Mouse (Mus musculus) B cell, adult 2 months (primary cell): ENCODE results near the gene Stxbp4.

Experiments used
- DNase-seq, 2 experiments: peaks; one replicate each; pipeline ENCODE4 v3.0.0; 2022

Gene Stxbp4

DNA sequence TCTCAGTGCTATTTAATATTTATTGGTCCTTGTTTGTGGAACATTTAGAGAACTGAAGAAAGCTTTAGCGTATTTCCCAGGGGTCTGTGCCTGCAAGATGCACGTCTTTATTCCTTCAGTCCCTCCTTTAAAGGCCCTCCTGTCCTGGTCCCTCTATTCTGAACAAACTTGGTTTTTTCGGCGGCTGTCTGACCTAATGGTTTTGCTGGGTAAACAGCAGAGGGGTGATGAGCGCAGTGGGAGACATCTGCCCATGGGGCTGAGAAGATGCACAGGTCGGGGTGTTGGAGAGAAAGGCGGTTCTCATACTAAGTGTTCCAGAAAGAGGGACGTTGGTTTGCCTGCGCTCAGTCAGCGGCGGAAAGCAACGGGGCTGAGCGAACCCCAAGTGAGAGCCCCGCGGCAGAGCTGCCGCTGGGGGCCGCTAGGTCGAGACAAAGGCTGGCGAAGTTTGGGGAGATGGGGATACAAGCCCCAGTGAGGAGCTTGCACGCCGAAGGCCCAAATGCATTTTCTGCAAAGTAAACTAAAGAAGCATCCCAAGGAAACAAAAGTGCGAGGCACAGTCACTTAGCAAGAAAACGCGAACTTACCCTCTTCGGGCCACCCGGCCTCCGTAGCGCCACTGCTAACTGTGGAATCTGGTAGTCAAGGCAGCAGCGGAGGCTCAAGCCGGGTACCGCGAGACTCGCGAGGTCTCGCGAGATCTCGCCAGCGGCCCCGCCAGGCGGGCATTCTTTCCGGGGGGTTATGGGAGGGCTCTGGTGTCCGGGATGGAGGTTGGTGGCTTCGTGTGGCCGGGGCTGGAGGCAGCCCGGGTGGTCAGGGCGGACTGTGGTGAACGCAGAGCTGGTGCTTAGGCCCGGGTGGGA is at the start of gene Stxbp4, which contains the start of gene Cox11:
Gene Stxbp4 (minus strand): TSS at position 645 of the 872 bp plus-strand sequence.
Gene Cox11 (plus strand): TSS at position 734 of the 872 bp plus-strand sequence.
- DNase-seq: peak; percentile 91 to 93

DNA sequence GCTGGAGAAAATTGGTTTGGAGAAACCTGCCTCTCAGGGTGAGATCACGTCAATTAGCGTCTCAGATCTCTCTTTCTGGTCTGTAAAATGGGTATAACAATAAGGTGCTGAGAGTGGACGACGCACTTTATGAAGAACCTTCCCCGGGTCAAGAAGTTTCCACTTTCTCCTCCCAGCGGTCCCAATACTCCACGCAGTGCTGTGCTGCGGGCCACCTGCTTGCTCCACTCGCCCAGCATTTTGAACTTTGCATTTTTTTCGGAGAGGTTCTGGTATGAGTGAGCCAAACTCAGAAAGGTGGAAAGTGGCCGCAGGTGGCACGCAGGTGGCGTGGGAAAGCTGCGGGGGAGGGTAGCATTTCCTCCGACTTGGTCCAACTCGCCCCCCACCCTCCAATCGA is 49.2 kb upstream of the Stxbp4 start:
- no peak for DNase-seq

DNA sequence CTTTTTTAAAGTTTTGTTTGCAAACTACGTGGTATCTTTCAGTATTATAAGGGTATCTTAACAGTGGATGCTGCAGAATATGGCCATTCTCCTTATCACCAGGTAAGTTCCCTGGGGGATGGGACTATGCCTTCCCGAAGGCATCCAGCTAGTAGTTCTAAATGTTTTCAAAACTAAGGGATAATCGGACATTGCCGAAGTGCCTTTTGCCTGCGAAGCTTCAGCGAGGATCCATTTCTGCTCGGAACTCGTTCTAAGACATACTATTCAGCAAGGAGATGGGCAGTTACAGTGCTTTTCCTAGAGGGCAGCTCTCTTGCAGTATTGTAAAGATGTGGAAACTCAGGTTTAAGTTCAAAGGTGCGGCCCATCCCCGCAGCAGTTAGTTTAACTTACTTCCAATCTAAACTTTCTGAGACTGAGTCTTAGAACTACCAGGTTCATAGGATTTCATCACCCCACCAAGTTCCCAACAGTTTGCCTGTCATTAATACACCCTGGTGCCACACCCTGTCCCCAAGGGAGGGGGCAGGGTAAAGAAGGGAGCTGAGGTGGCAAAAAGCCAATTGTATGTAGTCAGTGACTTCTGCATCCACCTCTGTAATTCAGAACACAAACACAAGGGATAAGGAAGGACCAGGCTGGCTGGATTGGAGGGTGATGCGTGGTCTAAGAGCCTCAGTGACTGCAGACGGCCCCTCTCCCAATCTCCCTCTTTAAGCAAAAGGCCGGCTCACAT is 48.6 kb upstream of the Stxbp4 start:
- no peak for DNase-seq

DNA sequence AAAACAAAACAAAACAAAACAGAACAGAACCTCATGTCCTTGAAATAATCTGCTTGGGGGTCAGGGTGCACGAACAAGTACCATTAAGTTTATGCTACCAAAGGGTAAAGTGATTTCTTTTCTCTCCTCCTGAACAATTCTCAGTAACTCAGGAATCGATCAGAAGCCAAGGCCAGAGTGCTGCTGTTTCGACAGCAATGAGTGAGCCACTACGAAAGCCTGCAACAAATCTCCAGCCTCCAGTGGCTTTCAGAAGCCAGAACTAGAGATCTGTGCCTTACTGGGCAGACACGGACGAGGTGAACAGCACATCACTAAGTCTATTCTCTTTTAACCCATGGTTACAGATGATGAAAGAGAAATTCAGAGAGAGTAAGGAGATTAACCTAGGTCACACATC is 47.3 kb upstream of the Stxbp4 start:
- DNase-seq: no peak

DNA sequence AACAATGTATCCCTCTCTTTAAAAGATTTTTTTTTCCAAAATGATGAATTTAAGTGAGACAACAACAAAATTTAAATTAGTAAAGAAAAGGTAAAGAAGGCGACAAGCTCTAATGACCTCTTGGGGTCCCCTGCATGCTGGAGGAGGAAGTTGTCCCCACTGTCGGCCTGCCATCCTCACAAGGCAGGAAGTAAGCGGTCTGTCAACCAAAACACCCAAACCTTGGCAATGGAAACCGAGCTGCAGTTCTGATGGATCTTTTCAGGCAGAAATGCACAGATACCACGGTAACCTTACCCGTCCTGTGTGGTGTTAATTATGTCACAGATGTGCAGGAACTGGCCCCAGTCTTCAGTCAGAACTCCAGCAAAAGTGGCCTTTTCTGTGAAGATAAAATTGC is 46.9 kb upstream of the Stxbp4 start:
- DNase-seq: no peak

DNA sequence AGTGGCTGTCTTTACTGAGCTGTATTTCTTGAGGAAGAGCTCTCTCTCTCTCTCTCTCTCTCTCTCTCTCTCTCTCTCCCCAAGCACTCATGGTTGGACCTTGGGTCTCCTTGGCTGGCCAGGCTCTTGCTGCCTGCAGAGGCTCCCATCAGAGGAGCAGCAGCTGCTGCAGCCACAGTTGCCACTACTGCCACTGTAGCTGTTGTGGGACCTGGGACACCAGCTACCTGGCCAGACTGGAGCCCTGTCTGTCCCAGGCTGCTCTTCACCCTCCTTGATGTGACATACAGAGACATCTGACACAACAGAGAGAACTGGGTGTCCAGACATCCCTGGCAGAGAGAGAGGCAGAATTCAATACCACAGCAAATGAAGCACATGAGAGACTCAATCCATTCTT is 43.3 kb upstream of the Stxbp4 start:
- DNase-seq: no peak

DNA sequence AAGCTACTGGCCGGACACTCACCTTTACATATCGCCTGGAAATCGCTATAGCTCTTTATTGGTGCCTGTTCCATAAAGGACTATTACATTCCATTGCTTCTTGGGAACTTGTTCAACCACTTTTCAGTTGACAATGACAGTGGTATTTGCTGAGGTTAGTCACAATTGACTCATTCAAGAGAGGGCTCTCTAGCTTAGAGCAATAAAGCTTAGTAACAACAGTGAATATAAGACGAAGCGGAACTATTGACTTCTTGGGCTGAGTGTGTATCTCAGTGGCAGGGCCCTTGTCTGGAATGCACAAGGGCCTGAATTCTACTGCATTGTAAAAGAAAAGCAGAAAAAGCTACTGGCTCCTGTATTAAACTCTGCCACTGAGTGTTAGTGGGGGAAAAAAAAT is 40.7 kb upstream of the Stxbp4 start:
- DNase-seq: no peak

DNA sequence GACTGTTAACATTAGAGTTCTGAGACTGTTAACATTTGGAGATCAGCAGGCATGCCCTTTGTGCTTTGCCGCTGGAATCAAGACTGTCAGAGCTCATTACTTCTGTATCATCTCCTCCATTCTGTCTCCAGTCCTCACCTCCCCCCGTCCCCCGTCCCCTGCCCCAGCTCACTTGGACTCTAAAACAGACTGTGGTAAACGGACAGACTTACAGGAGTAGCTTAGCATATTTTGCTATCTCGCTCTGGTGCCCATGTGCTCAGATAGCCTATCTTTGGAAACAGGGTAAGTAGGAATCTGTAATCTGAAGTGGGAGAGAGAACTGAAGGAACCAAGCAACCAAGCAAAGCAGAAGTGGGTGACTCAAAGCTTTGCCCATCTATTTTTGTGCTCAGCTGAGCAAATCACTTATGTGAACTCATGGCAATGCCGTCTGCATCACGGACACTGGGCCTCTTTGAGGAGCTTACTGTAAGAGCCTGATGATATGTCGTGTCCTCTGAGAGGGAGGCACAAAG is 39.9 kb upstream of the Stxbp4 start:
- DNase-seq: no peak

DNA sequence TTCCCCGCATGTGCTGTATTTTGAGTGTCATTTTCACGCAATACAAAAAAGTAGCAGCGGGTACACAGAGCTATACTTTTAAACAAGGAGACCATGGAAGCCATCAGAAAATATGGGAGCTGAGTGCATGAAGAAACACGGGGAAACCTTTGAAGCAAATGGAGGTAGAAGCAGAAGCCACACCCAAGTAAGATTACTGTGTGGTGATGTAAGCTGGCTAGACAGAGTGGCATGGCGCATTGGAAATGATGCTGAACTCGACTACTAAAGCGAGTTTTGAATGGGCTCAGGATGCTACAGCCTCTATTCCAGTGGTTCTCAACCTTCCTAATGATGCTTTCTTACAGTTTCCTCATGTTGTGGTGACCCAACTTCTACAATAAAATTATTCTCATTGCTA is 39.1 kb upstream of the Stxbp4 start:
- DNase-seq: no peak

DNA sequence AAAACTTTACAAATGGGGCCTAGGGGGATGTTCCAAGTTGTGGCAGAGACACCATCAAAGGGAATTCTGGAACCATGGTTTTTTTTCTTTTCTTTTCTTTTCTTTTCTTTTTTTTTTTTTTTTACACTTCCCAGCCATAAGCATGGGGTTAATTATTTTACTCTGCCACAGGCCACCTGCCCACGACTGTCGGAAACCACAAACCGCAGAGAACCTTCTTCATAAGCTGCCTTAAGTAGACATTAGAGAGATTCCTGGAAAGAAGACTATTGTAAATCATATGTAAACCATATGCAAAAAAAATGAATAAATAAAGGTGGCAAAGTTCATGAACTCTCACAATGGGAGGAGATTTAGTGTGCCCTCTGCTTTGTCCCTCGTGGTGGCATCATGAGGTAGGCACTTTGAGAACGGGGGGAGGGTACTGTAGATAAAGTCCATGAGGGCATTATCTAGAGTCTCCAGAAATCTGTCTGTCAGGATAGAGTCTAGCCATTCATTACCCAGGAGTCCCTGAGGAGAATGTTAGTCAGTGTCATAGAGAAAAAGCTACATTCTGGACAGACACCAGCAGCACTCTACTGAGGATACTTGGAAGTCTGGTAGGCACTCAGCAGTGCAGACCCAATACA is 37.7 kb upstream of the Stxbp4 start:
- no peak for DNase-seq

DNA sequence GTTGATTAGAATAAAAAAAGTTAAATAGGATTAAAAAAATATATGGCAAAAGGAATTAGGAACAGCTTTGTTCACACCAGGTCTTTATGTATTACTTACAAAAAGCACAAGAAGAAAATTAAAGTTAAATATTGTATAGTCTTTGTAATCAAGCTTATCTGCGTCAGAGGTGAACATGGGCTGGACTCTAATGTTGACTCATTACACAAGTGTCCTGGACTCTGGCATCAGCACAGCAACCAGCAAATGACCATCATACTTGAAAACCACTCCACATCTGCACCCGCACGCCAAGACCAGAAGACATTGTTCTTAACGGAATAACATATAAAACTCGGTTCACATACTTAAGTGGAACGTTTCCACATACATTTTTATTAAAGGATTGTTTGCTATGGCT is 29.4 kb upstream of the Stxbp4 start:
- no peak for DNase-seq

DNA sequence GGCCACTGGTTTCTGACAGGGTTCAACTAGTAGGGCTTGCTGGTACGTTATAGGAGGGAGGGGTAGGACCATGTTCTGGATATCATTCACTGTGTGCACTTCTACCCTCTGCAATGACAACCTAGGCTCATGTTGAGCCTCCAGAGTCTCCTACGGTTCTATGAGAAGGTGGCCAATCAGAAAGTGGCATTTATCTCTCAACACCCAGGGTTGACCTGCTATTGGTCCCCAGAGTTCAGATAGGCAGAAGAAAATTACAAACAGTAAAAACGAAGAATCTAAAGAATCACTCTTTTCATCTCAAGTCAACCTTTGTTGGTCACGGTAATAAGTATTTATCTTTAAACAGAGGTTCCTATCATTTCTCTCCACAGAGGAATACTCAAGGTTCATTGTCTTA is 29.0 kb upstream of the Stxbp4 start:
- DNase-seq: no peak

DNA sequence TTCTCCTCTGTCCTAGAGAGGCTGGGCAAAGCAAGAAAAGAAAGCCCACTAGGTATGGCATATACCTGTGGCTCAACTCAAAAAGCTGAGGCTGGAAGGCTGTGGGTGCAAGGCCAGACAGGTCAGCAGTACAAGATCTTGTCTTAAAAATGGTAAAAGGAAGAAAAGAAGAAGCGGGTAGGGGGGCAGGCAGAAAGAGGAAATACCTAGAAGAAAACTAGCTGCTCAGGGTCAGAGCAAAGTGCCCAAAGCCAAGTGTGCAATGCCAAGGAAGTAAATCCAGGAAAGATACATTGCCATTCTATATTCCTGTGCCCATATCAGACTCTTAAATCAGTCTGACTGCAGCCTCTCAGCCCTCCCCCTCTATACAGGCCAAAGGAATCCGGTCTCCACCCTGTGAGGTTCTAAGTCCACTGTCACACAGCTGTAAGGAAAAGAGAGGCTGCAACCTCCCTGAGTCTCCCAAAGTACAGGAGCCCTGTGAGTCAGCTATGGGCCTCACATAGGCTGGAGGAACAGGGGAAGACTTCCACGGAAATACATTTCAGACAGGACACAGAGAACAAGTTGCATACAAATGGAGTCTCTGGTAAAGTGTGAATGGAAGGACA is 28.4 kb upstream of the Stxbp4 start:
- DNase-seq: no peak

DNA sequence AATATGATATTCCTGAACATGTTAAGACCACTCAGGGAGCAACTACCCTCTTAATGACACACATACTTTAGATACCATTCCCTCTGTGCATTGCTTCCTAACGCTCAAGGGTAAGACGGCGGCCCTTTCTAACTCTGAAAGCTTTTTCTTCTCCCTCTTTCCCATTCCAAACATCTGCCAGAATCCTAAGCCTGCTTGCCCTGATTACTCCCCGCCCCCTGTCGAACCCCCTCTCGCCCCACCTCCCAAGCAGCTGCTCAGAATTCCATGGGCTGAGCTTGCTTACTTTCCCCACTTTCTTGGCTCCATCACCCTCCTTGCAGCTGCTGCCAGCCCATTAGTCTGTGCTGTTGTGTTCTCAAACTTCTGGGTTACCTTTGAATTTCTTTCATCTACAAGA is 27.3 kb upstream of the Stxbp4 start:
- DNase-seq: no peak

DNA sequence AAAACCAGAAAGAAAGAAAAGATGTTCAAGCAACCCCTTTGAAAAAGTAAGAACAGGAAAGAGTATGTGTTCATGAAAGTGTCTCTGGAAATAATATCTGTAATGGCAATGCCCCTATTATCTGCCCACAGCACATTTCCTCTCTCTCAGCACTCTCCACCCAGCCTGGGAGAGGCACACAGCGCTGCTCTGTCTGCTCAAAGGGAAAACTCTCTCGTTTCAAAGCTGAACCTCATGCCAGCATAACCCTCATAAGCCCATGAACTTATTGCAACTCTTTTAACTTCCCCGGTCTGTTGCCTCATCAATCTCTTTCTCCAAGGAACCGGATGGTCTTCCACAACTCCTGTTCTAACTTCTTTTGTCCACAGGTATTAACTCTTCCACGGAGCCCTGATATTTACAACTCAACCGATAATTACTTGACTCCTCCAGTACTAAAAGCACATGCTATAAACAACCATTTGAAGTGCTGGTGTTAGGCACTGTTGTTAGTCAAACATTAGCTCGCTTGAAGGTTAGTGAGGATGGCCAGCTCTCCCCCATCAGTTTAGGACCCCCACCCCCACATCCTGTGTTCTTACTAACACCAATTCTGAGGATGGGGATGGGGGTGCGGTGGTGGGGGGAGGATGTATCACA is 26.6 kb upstream of the Stxbp4 start:
- no peak for DNase-seq

DNA sequence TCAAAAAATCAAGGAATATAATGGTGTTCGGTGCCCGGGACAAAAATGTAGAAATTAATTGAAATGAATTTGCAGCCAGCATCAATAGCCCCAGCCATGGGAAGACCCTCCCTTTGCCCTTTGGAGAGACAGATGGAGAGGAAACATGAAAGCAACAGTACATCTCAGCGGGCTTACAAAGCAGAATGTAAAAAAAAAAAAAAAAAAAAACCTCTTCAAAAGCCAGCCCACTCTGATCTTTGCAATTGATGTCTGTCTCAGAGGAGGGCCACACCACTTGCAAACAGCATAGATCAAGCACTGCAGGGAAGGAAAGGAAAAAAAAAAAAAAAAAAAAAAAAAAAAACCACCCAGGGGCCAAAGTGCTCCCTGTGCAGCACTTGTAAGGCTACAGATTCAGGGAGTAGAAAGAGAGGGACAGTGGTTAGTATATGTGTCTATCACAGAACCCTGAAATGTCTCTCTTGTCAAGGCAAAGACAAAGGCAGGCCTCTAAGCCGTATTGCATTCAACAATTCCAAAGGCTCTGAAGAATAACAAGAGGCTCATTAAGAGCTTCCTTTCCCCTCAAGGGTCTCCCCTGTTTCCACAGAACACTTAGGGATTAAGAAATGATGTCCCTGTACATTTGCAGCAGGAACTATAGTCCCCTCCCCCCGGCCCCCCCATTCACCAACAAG is 25.9 kb upstream of the Stxbp4 start:
- DNase-seq: no peak

DNA sequence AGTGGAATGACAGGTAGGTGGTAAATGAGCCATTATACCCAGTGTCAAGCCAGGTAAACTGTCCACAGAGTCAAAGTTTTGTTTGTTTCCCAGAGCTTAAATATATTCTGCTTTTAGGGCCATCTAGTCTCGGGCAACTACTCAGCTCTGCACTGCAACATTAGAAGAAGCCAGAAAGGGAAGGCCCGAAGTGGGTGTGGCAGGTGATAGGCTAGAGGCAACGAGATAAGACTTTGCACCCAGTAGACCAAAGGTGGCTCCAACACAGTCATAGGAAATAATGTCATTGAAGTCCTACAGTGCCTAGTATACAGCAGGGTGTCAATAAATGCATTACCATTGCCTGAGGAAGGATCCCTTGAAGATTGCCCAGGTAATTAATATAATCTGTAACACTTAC is 25.2 kb upstream of the Stxbp4 start:
- DNase-seq: no peak

DNA sequence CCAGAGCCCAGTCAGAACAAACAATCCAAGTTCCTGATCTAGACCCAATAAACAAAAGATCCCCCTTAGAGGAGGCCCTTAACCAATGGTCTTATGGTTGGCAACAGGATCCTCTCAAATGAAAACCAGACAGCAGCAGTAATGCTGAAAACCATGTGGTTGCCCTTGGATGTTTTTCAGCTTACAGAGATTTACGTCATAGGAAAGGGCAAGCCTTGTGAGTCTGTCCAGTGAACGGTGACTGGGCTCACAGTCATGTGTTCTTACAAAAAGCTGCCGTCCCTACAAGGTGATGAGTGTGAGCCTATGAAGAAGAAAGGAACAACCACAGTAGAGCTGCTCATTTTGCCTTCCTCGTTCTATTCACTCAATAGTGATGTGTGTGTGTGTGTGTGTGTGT is 22.8 kb upstream of the Stxbp4 start:
- no peak for DNase-seq

DNA sequence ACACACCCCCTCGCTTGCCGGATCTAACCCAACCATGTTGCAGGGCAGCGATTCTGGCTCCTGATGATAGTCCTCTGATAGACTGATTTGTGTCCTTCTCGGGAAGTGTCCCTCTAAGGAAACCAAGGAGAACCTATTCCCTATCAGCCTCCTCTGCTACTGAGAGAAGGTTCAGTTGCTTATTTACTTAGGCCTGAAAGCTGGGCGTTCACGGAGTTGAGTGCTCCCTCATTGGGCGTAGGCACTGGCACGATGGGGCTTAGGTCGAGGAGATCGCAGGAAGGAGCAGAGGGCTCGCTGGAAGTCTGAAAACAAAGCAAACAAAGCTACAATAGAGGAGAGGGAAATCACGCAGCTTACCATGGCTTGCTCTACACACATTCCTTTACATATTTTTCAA is 19.6 kb upstream of the Stxbp4 start:
- no peak for DNase-seq

DNA sequence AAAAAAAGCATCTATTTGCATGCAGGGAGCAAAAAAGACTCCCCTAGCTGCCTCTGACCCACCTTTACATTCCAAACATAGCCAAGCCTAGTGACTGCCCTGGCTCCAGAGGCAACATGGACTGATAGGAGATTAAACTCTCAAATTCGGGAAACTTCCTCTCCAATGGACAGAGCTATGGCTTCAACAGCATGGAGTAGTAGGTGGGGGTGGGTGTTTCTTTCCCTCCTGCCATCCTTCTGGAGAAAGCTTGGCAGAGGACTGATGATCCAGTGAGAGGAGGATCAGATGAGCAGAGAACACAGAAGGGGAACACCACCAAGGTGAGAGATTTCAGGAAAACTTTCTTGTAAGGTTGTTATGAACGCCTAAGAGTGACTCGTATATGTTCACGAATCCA is 14.7 kb upstream of the Stxbp4 start:
- DNase-seq: no peak

DNA sequence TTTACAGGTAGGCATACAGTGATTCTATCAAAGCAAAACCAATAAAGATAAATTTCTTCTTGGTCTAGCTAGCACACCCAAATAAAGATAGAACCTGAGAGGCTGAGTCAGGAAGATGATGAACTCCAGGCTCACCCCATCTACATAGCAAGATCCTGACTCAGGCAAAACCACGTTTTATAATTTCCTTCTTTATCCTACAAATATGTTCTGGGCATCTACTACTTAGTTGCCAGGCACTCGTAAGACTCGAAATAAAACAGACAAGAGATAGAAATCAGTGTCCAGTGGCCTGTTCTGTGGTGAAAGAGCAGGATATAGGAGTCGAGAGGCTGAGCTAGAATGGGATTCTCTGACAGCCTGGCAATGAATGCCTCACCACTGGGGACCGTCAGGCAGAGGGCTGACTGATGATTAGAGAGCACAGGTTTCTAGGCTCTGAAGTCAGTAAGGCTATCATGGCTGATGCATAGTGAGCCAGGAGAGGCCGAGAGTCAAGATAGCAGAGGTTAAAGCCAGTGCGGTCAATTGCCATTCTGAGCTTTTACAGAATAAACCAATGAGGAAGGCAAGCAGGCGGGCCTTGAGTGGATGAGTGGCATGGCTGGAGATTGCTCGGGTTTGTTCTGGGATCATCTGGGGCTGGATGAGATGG is 12.5 kb upstream of the Stxbp4 start:
- DNase-seq: no peak
